Mouse (Mus musculus): Measurements from ENCODE around the gene Acsm2. TPM values are rescaled to one million over a fixed set of nuclear protein-coding genes. Genes with fewer than 3 reads are reported as not detected.
A peak's percentile ranks its signal among the peaks of the same experiment; 100 is the strongest.

Acsm2 gene
- 0.05 TPM in 1 of 2 replicates, not detected in the other for total RNA-seq (2014; rRNA removed)
- not detected in 2 replicates for polyA plus RNA-seq (2015; fragmentation: Nextera tagmentation; extraction: Ambion mirVana)

GRCm38 (mm10) chr7:119554040-119554439, at the start of gene Acsm2:
TSS of gene Acsm2 (plus strand) at chr7:119554340.
- Histone ChIP-seq H3K27me3 (ENCODE audit: insufficient read depth, low read length) (no peaks in the 10 kb centered on the region), H3K9me3 (ENCODE audit: low read length) (no peaks in the 10 kb centered on the region), H3K27ac (ENCODE audit: low read depth, low read length) (no peak within 1 kb of the TSS), H3K4me2 (ENCODE audit: low read depth) (no peak within 1 kb of the TSS), H3K4me1 (ENCODE audit: insufficient read depth) (no peaks in the 10 kb centered on the region), H3K4me3 (ENCODE audit: low read depth, low read length) (no peak within 1 kb of the TSS), H3K36me3 (ENCODE audit: insufficient read depth) (no peaks in the 10 kb centered on the region), H3K9ac (no peak within 1 kb of the TSS)
- TF ChIP-seq CTCF (IDR thresholded peaks at IDR 0.05; ENCODE audit: low read depth): no peak
- ATAC-seq (no peak), DNase-seq (no peak)
- WGBS: 94% methylated on average over 1 of the region's 1 CpGs

DNA sequence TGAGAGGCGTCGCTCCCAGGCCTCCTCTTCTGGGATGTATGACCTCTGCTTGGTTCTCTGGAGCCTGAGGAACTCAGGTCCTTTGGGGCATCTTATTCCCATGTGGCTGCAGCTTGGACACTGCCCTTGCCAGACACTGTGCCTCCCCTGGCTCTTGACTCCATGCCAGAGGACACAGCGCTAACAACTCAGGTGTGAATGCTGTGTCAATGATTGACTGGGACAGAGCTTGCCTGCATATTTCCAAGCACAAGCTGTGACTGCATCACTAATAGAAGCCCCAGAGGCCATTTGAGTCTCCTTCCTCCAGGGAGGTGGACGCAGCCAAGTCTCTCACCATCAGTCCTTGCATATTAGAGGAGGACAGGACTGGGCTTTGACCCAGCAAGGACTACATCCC, 43.0 kb upstream of the Acsm2 start:
- 91% methylated on average over 4 of the region's 4 CpGs for WGBS
- no peak for TF ChIP-seq CTCF (IDR thresholded peaks at IDR 0.05; ENCODE audit: low read depth)
- H3K9me3 ChIP-seq (ENCODE audit: low read length): no peaks in the 10 kb centered on the region
- H3K4me3 ChIP-seq (ENCODE audit: low read depth, low read length): no peak overlapping the region
- no peak overlapping the region for H3K9ac ChIP-seq
- no peak for DNase-seq
- H3K27ac ChIP-seq (ENCODE audit: low read depth, low read length): no peak overlapping the region
- no peaks in the 10 kb centered on the region for H3K4me1 ChIP-seq (ENCODE audit: insufficient read depth)
- ATAC-seq: no peak
- no peaks in the 10 kb centered on the region for H3K36me3 ChIP-seq (ENCODE audit: insufficient read depth)
- no peak overlapping the region for H3K4me2 ChIP-seq (ENCODE audit: low read depth)
- no peaks in the 10 kb centered on the region for H3K27me3 ChIP-seq (ENCODE audit: insufficient read depth, low read length)

- ATAC-seq: no peak
- no peaks in the 10 kb centered on the region for H3K9me3 ChIP-seq (ENCODE audit: low read length)
- no peak overlapping the region for H3K27ac ChIP-seq (ENCODE audit: low read depth, low read length)
- TF ChIP-seq CTCF (IDR thresholded peaks at IDR 0.05; ENCODE audit: low read depth): peak; percentile 75
- no peak overlapping the region for H3K4me2 ChIP-seq (ENCODE audit: low read depth)
- no peaks in the 10 kb centered on the region for H3K4me1 ChIP-seq (ENCODE audit: insufficient read depth)
- no peaks in the 10 kb centered on the region for H3K27me3 ChIP-seq (ENCODE audit: insufficient read depth, low read length)
- no peak overlapping the region for H3K4me3 ChIP-seq (ENCODE audit: low read depth, low read length)
- H3K36me3 ChIP-seq (ENCODE audit: insufficient read depth): no peaks in the 10 kb centered on the region
- no peak overlapping the region for H3K9ac ChIP-seq
- peak; percentile 70 for DNase-seq
- WGBS: 22% methylated on average over 7 of the region's 7 CpGs
Measured at GRCm38 (mm10) chr7:119513056-119513455, 41.1 kb upstream of the Acsm2 start.

DNA sequence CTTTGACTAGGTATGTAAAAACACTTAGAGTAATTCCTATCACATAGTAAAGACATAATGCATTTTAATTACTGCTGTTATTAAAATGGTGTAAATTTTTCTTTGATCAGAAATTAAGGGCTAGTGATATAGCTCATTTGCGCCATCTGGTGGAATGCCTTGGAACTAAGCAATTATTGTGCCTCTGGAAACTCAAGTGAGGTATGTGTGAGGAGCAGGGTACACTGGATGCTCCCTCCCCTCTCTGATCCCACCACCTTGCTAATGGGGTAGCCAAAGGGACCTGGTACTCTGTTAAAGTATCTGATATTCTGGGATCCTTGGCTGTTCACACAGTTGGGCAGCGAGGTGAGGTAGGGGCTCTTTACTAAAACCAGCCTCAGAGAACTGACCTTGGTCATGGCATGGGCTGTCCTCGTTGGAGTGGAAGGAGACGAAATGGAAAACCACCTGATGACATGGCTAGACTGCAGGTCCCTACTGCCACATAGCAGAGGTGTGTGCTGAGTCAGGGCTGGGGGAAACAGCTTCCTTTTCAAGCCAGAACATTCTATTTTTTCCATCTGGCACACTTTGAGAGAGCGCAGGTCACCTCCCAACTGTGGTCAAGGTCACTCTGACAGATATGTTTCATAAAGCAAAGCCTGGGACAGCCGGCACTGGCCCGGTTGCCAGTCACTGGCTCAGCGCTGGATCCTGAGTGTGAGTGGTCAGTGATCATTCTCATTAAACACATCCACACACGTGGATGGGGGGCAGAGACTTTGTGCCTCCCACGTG, 38.5 kb upstream of the Acsm2 start:
- Histone ChIP-seq H3K36me3 (ENCODE audit: insufficient read depth) (no peaks in the 10 kb centered on the region), H3K9ac (no peak overlapping the region), H3K4me3 (ENCODE audit: low read depth, low read length) (no peak overlapping the region), H3K27ac (ENCODE audit: low read depth, low read length) (no peak overlapping the region), H3K9me3 (ENCODE audit: low read length) (no peaks in the 10 kb centered on the region), H3K27me3 (ENCODE audit: insufficient read depth, low read length) (no peaks in the 10 kb centered on the region), H3K4me2 (ENCODE audit: low read depth) (no peak overlapping the region), H3K4me1 (ENCODE audit: insufficient read depth) (no peaks in the 10 kb centered on the region)
- DNase-seq (peak; percentile 84), ATAC-seq (no peak)
- WGBS: 71% methylated on average over 10 of the region's 10 CpGs
- TF ChIP-seq CTCF (IDR thresholded peaks at IDR 0.05; ENCODE audit: low read depth): peak; percentile 84

GRCm38 (mm10) chr7:119516272-119516558, 37.9 kb upstream of the Acsm2 start:
- H3K27ac ChIP-seq (ENCODE audit: low read depth, low read length): no peak overlapping the region
- no peak for ATAC-seq
- no peaks in the 10 kb centered on the region for H3K27me3 ChIP-seq (ENCODE audit: insufficient read depth, low read length)
- no peaks in the 10 kb centered on the region for H3K36me3 ChIP-seq (ENCODE audit: insufficient read depth)
- WGBS: 88% methylated on average over 7 of the region's 7 CpGs
- no peaks in the 10 kb centered on the region for H3K4me1 ChIP-seq (ENCODE audit: insufficient read depth)
- no peaks in the 10 kb centered on the region for H3K9me3 ChIP-seq (ENCODE audit: low read length)
- no peak overlapping the region for H3K4me2 ChIP-seq (ENCODE audit: low read depth)
- no peak for DNase-seq
- H3K4me3 ChIP-seq (ENCODE audit: low read depth, low read length): no peak overlapping the region
- no peak overlapping the region for H3K9ac ChIP-seq
- no peak for TF ChIP-seq CTCF (IDR thresholded peaks at IDR 0.05; ENCODE audit: low read depth)

DNA sequence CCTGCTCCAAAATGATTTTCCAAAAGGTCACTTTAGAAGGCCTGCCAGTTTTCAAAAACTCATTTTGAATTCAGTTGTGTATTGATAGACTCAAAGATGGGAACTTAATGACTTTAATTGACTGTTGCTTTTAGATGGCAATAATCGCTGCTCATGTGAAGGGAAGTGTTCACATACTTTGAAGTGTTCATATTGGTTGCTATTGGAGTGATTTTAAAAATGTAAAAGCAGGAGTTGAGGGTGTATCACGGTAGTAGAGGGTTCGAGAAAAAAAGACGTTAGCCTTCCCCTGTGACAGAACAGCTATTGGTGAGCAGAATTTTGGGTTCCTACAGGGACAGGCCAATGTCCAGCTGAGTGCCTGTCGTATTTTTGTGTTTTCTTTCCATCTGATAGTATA, 35.0 kb upstream of the Acsm2 start, which contains the start of gene Acsm5:
Gene Acsm5, plus strand, starts transcription at position 301 of the 400 bp plus-strand sequence.
- no peaks in the 10 kb centered on the region for H3K27me3 ChIP-seq (ENCODE audit: insufficient read depth, low read length)
- H3K9me3 ChIP-seq (ENCODE audit: low read length): no peaks in the 10 kb centered on the region
- H3K4me3 ChIP-seq (ENCODE audit: low read depth, low read length): no peak within 1 kb of the TSS
- no peak for DNase-seq
- ATAC-seq: no peak
- no peaks in the 10 kb centered on the region for H3K36me3 ChIP-seq (ENCODE audit: insufficient read depth)
- no peaks in the 10 kb centered on the region for H3K4me1 ChIP-seq (ENCODE audit: insufficient read depth)
- no peak for TF ChIP-seq CTCF (IDR thresholded peaks at IDR 0.05; ENCODE audit: low read depth)
- H3K4me2 ChIP-seq (ENCODE audit: low read depth): no peak within 1 kb of the TSS
- WGBS: 72% methylated on average over 5 of the region's 5 CpGs
- no peak within 1 kb of the TSS for H3K9ac ChIP-seq
- no peak within 1 kb of the TSS for H3K27ac ChIP-seq (ENCODE audit: low read depth, low read length)

DNA sequence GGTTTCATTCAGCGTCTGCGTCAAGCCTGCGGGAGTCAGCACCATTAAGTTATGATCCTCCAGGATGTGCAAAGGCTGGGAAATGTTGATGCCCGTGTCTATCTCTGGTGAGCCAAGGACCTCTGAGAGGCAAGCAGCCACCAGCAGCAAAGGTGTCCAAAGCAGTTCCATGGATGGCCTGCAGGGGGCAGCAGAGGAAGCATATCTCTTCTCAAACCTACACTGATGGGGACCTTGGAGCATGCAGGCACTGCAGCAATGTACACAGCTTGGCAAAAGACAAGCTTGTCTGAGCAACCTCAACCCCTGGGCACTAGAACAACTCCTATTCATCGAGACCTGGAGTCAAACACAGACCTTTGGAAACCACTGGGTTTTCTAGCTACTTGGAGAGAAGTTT, 34.5 kb upstream of the Acsm2 start:
- no peak for ATAC-seq

More for the DNA sequence above, 34.5 kb upstream of the Acsm2 start:
- Histone ChIP-seq H3K9ac (no peak overlapping the region), H3K27me3 (ENCODE audit: insufficient read depth, low read length) (no peaks in the 10 kb centered on the region), H3K9me3 (ENCODE audit: low read length) (no peaks in the 10 kb centered on the region), H3K4me2 (ENCODE audit: low read depth) (no peak overlapping the region), H3K36me3 (ENCODE audit: insufficient read depth) (no peaks in the 10 kb centered on the region), H3K4me1 (ENCODE audit: insufficient read depth) (no peaks in the 10 kb centered on the region), H3K27ac (ENCODE audit: low read depth, low read length) (no peak overlapping the region), H3K4me3 (ENCODE audit: low read depth, low read length) (no peak overlapping the region)
- TF ChIP-seq CTCF (IDR thresholded peaks at IDR 0.05; ENCODE audit: low read depth): peak; percentile 83
- WGBS: 51% methylated on average over 5 of the region's 5 CpGs
- DNase-seq: peak; percentile 63
